Mouse (Mus musculus) natural killer cell, adult 2 months (primary cell): ENCODE results near the gene 1600014C23Rik.

Experiments used
- DNase-seq, 2 experiments: peaks; one replicate each; pipeline ENCODE4 v3.0.0; 2022; ENCODE audit warnings: low spot score in 2 of 2

1600014C23Rik gene

DNA sequence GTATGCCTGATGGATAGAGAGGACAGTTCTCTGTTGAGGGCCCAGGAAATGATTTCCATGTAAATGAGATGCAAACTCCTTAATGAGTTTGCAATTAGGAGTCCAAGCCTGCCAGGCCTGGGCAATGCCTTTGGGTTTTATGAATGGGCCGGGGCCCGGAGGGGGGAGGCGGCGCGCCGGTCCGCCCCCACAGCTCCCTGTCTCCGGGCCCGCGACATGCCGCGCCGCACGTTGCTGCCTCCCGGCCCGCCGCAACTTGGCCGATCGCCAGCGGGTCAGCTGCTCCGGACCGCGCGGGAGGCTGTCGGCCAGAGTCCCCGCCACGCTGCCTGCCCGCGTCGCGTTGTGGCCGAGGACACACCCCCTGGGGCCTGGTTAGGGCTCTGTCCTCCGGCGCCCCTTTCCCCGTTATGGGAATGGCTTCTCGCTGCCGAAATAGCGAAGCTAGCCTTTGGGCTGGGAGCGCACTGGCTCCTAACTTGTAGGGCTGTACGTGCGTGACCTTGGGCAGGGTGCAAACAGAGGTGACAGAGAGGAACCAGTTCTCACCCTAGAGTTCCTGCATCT is at the start of gene 1600014C23Rik:
1600014C23Rik (minus strand) TSS at position 110 of the 567 bp plus-strand sequence.
- DNase-seq: no peak

DNA sequence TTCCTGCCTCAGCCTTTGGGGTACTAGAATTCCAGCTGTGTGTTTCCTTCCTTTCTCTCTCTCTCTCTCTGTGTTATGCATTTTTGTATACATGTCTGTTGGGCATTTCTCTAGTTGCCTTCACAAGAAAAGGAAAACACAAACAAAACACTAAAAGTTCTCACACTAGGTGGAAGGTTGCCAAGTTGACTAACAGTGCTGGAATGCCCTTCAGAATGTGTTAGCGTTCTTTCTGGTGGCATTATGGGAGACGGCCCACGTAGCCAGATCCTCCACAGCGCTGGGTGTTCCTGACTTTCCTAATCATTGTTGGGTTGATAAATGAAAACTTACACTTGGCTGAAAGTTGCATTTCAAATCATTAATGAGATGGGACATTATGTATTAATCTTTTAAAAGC is 44.8 kb upstream of the 1600014C23Rik start:
- DNase-seq: no peak

DNA sequence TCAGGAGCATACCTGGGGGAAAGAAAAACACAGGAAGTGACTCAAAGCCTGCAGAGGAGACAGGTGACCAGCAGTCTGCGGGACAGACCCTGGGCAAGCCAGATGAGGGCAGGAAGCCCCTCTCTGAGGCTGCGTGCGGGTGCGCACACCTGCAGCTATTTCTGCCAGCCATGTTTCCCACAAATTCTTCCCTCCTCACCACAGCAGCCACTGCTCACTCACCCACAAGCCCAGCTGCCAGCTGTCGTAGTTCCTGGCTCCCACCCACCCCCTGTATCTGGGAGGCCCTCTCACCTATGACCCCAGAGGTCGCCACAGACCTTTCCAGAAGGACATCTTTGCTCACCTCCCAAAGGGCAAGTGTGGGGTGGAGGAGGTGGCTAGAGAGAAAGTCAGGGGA is 43.8 kb upstream of the 1600014C23Rik start:
- DNase-seq: no peak

DNA sequence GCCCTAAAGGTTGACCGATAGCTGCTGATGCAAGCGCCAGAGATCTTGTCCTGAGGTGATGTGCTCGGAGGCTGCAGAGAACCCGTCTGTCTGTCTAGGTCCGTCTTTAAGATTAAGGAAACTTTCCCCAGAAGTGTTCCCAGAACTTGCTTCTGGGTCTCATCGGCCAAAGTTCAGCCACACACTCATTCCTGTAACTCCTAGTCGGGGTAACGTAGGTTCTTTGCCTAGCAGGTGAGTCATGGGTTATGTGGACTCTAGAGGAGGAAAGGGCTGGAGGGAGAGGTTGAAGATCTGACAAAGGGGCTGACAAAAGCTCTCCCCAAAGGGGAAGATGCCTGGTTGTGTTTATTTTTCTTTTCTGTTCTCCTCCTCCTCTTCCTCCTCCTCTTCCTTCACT is 42.5 kb upstream of the 1600014C23Rik start:
- no peak for DNase-seq

DNA sequence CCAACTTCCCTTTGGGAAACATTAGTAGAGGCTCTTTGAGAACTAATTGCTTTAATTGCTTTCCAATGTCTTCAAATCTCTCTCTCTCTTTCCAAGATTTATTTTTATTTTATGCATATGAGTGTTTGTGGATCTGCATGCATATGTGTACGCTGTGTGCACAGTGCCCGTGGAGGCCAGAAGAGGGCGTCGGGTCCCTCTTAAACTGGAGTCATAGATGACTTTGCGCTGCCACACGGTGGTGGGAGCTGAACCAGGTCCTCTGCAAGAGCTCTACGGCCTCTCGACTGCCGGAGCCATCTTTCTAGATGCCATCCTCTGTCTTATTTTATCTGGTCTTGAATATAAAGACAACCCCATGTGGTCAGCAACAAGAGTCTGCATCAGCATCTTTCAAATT is 41.8 kb upstream of the 1600014C23Rik start:
- DNase-seq: no peak

DNA sequence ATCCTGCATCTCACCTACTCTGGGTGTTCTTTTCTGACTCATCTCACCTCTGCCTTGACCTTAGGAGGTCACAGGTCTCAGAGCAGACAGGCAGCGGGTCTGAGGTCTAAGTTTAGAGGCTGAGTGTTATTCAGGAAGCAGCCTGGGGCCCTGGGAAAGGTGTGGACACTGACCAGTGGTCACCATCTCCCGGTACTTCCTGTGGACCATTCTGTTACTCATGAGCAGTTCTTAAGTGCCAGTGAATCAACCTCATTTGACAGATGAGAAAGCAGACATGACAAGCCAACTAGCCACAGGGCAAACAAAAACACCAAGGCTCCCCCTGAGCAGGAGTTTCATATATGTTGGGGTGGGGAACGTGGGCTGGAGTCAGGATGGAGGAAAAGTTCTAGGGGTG is 38.9 kb upstream of the 1600014C23Rik start:
- no peak for DNase-seq

DNA sequence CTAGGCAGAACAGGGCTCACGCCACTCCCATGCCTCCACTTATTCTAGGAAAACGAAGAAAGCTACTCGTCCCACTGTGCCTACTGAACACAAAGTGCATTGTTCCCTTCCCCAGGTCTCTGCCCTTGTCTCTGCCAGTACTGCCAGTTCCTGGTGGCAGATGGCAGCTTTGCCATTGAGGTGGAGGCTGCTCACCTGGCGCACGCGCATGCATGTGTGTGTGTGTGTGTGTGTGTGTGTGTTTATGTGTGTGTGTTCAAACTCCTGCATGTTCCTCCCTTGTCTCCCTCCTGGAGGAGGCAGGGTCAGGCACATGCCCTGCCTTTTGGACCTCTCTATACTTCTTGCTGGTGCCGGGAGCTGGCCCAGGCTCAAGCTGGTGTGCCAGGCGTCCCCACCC is 38.5 kb upstream of the 1600014C23Rik start:
- no peak for DNase-seq

DNA sequence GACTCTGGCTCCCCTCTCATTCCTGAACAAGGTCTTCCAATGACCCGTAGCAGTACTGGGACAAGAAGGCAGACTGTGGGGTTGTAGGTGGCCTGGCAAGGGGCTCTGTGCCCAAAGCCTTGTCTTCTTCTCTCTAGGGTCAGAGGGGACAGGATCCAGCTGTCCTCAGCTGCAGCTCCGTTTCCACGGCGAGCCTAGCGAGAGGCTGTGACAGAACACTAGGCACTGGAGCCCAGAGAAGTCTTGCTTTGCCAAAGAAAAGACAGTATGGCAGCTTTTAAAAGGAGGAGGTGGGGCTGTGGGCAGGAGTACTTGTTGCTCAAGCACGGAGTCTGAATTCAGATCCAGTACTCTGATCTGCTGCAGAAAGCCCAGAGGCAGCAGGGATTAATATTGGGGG is 36.8 kb upstream of the 1600014C23Rik start:
- DNase-seq: no peak

DNA sequence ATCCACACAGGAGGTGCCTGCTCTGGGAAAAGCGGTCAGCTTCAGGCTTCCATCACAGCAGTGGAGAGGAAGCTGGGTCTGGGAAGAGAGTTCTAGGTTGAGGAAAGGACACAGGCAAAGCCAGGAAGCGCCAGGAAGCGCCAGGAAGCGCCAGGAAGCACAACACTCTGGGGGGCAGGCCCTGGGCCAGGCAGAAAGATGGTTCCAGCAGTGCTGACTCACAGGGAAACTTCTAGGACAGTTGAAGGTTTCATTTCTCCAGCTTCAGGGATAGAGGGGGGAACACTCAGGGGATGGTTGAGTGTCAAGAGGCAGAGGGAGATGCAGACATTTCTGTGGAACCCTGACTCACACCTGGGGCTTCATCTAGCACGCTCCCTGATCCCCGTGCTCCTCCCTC is 36.2 kb upstream of the 1600014C23Rik start:
- no peak for DNase-seq

DNA sequence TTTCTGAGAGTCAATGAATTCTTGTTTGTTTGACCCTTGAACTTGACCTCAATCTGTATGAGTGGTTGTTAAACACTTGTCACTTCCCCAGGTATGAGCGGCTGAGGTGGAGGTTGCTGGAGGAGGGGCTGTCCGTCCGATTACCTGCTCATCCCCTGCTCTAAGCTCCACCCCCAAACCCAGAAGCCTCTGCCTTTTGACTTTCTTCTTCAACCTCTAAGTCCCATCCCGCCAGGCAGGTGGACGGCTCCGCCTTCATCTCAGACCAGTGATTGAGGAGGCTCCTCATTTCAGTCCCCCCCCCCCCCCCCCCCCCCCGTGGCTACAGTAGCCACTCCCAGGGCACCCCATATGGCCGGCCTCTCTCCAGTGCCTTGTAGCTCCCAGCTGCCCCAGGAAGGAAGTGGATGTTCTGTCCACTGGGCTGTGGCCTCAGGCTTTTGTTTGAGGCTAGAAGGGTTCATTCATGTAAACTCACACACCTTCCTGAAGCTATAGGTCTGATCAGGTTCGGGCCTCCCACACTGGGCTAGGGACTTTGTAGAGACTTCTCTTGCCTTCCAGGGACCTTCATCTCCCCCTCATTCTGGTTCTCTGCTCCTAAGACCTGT is 34.0 kb upstream of the 1600014C23Rik start:
- no peak for DNase-seq

DNA sequence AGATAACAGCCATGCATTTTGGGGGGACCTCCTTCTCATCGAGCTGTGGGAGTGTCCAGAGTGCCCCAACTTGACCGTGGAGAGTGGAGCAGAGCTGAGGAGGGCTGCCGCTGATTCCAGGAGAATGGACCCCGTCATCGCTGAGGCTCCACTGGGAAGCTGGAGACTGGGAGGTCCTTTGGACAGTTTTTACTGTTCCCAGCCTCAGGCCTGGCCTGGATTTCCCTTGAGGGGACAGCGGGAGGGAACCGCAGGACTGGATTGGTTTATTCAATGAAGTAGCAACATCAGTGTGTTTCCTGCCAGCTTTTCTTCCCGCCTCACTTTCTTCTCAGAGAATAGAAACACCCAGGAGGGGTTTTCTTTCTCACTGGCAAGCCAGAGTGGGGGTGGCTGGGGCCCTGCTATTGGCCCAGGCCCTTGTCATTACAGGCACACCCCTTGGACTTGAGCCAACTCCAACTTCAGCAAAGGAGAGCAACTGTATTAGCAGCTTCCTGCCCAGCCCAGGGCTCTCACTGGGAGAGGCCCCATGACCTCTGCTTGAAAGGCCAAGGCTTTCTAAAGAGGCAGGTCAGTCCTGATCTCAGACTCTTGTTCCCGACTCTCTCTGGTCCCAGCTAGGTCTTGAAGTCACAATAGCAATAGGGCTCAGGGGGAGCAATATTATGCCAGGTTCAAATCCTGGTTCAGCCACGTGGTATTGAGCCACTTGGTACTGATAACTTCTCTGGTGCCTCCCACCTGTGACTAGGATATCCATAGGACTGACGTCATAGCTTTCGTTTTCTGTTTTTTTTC is 33.3 kb upstream of the 1600014C23Rik start:
- DNase-seq: peak; percentile 51 to 68

DNA sequence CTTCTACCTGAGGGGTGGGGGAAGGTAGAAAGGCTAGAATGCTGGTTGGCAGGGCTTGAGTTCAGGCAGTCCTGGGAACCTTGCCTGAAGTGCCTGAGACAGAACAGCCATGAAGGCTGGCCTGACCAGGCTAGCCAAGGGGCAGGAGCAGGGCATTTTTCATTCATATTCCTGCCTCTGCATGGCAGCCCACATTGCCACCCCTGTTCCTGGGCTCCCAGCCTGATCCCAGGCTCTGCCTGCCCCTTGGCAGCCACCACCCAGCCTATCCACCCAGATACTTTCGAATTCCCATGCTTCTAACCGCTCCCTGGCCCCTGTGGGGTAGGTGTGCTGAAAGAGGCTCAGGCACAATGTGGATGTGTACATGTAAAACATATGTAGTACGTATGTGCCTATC is 32.3 kb upstream of the 1600014C23Rik start:
- DNase-seq: no peak

DNA sequence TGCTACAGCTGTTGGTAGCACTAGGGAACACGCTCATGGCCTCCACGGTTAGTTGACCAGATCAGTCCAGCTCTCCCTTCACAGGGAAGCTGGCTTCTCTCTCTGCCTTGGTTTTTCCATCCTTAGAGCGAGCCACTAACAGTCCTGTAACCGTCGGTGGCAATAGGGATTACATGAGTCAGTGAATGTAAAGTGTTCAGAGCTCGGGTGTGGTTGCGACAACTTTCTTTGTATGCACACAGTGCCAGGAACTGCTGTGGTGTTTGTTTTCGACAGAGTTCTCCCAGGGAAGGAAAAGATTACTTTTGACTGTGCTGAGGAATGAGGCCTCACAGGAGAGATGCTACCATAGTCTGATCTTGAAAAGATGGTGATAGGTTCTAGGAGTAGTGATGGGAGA is 29.5 kb upstream of the 1600014C23Rik start:
- DNase-seq: no peak

DNA sequence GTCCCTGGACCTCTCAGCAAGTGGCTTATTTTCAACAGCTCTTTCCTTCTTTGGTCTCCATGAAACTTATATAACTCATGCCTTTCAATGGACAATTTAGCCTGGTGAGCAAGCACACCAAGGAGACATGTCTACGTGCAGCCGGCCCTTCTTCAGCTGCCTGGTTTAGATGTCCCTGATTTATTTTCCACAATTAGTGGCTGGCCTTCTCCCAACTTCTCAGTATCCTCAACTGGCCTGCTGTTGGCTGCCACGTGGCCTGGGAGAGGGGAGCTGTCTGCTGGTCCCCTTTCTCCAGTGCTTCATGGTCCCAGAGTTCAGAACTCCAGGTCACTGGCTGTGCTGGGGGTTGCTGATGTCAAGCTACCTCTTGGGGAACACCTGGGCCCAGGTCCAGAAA is 28.3 kb upstream of the 1600014C23Rik start:
- no peak for DNase-seq

DNA sequence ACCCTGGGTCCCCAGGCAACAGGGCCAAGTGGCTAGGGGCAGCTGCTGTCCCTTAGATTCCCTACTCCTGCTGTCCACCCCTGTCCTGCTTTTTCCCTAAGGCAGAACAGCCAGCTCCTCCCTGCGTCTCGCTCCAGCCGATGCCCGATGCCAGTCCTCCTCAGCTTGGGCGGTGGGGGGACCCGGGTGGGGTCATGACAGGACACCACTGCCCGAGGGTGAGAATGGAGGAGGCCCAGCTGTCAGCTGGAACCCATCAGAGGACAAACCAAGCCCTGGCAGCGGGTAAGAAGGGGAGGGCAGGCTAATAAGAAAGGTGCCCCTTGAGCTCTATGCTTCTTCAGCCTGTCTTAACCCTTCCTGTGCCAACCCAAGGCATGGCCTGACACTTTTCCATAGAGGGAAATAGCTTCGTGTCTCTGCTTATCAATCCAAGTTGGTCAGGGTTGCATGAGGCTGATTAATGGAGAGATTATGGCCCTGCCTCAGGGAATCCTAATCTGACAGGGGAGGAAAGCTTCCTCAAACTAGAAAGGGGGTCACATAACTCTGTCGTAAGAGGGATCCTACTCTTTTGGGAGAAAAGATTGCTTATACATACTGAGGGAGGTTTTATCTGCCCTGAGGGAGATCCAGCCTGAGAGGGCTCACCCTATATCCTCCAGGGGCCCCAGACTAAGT is 27.5 kb upstream of the 1600014C23Rik start:
- no peak for DNase-seq

DNA sequence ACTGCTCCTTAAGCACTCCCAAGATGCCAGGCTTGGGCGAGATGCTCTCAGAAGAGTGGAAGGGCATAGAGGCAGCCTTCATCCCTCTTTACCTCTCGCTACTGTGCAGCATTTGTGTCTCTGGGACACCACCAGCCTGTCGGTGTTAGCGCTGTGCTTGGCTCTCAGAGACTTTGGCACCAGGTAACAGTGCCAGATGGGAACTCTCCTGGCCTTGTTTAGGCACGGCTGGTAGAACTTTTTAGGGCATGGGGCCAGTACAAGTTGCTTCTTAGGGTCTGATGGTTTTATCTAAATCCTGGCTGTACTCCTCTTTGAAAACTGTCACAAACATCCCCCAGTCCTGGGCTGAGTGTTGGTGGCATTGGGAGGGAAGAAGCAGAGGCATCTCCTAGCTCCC is 26.1 kb upstream of the 1600014C23Rik start:
- no peak for DNase-seq

DNA sequence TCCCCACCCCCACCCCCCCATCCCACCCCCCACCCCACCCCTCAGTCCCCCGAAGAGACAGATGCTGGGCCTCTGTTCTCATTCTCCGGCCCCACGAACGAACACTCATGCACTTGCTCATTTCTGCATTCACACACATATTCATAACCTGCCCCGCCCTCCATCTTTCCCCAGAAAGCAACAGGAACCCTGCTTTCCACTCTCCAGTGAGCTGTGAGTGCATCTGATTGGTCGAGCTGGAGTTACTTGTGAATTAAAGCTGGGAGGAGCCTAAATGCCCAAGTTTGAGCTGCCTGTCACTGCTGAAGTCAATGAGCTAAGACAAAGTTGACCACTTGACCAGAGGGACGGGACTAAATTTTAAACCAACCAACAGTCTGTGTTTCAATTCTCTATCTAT is 25.2 kb upstream of the 1600014C23Rik start:
- no peak for DNase-seq

DNA sequence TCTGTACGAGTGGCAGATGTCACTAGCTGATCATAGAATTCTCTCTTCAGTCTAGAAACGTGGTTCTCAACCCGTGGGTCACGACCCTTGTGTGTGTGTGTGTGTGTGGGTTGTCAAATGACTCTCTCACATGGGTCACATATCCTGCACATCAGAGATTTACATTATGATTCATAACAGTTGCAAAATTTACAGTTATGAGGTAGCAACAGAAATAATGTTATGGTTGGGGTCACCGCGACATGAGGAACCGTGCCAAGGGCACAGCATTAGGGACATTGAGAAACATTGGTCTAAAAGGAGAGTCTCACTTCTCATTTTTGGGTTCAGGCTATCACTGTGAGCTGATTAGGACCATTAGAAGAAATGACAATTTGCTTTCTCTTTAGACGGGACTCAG is 24.3 kb upstream of the 1600014C23Rik start:
- peak in 1 of 2 experiments; percentile 28 for DNase-seq

DNA sequence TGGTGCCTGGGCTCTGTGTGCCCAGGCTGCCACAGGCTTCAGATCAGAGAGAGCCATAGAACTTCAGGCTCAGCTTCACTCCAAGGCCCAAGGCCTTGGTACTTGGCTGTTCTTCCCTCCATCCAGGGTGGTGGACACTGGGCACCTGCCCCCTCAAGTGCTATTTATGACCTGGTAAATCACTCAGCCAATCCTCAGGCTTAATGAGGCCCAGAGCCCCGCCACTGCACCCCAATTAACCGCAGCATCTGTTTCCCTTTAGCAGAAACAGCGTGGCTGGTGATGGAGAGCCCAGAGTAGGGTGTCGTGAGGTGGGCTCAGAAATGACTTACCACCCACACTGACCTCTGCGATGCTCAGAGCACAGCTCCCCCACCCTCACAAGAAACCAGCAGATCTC is 23.2 kb upstream of the 1600014C23Rik start:
- no peak for DNase-seq

DNA sequence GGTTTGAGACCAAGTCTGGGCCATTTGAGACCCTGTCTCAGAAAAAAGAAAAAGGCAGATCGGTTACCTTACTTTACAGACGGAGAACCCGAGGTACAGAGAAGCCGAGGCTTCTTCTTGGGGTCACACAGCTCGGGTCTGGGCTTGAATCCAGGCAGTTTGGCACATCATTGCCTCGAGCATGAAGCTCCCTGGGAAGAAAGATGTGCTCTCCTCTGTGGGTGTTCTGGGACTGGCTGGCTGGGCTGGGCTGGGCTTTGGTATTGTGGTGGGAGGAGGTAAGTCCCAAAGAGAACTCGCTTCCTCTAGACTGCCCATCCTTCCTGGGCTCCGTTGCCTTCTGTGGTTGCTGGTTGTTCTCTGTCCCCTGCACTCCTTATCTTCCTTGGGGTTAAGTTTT is 22.7 kb upstream of the 1600014C23Rik start:
- no peak for DNase-seq

DNA sequence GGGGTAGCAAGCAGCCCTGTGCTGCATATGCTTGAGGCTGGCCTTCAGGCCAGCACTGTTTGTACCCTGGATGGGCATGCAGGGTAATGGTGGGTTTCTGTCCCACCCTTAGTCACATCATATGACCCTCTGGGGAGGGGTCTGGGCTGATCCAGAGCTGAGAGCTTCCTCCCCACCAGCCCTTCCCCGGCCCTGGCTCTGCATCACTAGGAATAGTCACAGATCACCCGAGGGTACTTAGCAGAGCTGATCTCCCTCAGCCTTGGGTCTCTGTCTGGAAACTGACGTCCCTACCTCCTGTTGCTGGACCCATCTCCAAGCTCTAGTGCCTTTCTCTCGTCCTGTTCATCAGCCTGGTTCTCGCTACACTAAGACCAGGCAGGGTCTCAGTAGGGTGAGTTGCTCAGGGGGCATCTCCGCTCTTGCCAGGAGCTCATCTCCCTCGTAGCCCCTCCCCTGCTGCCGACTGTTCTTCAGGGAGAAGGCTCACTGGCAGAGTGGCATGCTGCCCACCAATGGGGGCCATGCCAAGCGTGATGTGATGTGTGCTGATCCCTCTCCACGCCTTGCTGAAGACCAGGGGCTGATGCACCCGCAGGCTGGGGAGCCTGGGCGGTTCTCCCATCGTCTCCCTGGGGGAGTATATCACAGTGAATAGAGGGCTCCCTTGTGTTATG is 20.7 kb upstream of the 1600014C23Rik start:
- DNase-seq: no peak

DNA sequence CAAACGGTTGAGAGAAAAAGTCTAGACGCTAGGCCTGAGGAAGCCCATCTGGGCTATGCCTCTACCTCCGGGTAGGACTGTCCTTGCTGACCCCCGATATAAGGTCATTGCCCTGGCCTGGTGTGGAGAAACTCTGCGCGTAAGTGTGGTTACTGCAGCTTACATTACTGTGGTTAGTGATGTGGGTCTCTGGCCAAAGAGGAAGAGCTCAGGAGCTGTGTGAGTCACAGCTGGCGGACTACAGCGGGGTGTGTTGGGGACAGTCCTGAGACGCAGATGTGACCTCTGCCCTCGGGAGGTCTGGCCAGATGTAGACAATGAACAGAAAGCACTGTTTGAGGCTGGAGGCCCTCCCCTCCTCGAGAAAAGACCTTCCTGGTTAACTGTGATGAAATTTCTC is 19.0 kb upstream of the 1600014C23Rik start:
- DNase-seq: peak; percentile 74 to 87
